Mouse (Mus musculus): ENCODE measurements around the gene Fat4. TPM values are rescaled to one million over a fixed set of nuclear protein-coding genes. Genes with fewer than 3 reads are reported as not detected.

Fat4 gene
- polyA plus RNA-seq, 1 experiment from 2014 or later, result 15.2 TPM

DNA sequence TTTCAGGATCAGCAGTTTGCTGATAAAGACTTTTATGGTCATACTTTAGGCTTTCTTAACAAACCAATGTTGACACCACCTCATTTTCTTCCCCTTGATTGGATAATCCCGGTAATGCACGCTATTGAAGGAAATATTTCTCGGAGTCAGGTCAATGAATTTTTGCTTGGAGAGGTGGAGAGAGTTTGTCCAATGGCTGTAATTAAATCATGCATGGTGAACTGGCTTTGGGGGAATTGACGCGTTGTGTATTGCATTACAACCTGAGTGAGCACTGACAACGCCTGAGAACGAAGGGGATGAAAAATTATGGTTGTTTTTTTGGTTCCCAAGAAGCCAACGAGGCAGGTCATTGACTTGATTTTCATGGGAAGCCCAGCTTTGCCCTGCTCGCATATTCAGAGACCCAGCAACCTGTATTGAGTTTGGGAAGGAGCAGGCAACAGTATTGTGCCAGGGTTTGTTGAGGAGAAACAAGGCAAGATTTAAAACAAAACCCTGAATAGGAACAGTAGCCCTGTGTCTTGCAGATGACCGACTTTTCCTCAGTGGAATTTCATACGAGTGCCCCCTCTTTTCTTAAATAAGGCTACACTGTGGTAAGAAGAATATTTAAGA lies 26.9 kb downstream of the Fat4 start:
- Histone ChIP-seq H3K9me3 (ENCODE audit: control insufficient read depth, low read length) (no peaks in the 10 kb centered on the region), H3K27me3 (ENCODE audit: control insufficient read depth, insufficient read depth, low read length) (no peaks in the 10 kb centered on the region), H3K4me2 (replicated peaks; ENCODE audit: low read depth, low read length) (no peak overlapping the region), H3K36me3 (ENCODE audit: control insufficient read depth, insufficient read depth, low read length) (no peaks in the 10 kb centered on the region), H3K4me3 (ENCODE audit: low read depth, low read length) (no peak overlapping the region), H3K4me1 (replicated peaks; ENCODE audit: control insufficient read depth, insufficient read depth, low read length) (no peaks in the 10 kb centered on the region; the same call in 1 of the 2 replicates), H3K27ac (ENCODE audit: low read depth, low read length) (peak overlapping the region; percentile 47; the same call in 1 of the 2 replicates), H3K9ac (ENCODE audit: low read depth, low read length) (no peak overlapping the region)
- DNase-seq (ENCODE audit: low spot score), result no peak
- WGBS, result 37% methylated on average over 11 of the region's 11 CpGs
- ATAC-seq (ENCODE audit: low FRiP score), result peak; percentile 63

DNA sequence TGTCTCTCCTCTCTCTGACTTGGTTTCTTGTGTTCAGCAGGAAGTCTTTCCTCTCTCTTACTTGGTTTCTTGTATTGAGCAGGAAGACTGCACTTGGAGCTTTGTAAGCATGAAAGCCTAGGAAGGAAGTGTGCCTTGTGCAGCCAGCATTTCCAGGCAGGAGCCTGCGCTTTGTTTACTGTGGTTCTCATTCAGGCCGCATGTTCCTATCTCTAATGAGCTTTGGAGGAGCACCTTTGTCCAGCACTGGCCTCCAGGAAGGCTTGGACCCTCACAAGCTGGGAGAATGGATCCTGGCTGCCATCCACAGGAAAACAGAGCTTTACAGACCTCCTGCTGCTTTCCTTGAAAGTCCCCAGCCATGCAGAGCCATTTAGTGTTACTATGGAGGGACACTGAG lies 32.2 kb downstream of the Fat4 start:
- no peak overlapping the region for H3K4me2 ChIP-seq (replicated peaks; ENCODE audit: low read depth, low read length)
- H3K27me3 ChIP-seq (ENCODE audit: control insufficient read depth, insufficient read depth, low read length), result no peaks in the 10 kb centered on the region
- no peak overlapping the region for H3K4me3 ChIP-seq (ENCODE audit: low read depth, low read length)
- H3K4me1 ChIP-seq (replicated peaks; ENCODE audit: control insufficient read depth, insufficient read depth, low read length), result no peaks in the 10 kb centered on the region
- no peak for DNase-seq (ENCODE audit: low spot score)
- no peaks in the 10 kb centered on the region for H3K36me3 ChIP-seq (ENCODE audit: control insufficient read depth, insufficient read depth, low read length)
- no peak overlapping the region for H3K27ac ChIP-seq (ENCODE audit: low read depth, low read length)
- no peaks in the 10 kb centered on the region for H3K9me3 ChIP-seq (ENCODE audit: control insufficient read depth, low read length)
- 60% methylated on average over 2 of the region's 2 CpGs for WGBS
- H3K9ac ChIP-seq (ENCODE audit: low read depth, low read length), result no peak overlapping the region
- no peak for ATAC-seq (ENCODE audit: low FRiP score)

GRCm38 (mm10) chr3:38921031-38921430 lies 34.3 kb downstream of the Fat4 start:
- Histone ChIP-seq H3K4me2 (replicated peaks; ENCODE audit: low read depth, low read length) (no peak overlapping the region), H3K9ac (ENCODE audit: low read depth, low read length) (no peak overlapping the region), H3K4me1 (replicated peaks; ENCODE audit: control insufficient read depth, insufficient read depth, low read length) (no peaks in the 10 kb centered on the region), H3K27ac (ENCODE audit: low read depth, low read length) (no peak overlapping the region), H3K4me3 (ENCODE audit: low read depth, low read length) (no peak overlapping the region), H3K9me3 (ENCODE audit: control insufficient read depth, low read length) (no peaks in the 10 kb centered on the region), H3K36me3 (ENCODE audit: control insufficient read depth, insufficient read depth, low read length) (no peaks in the 10 kb centered on the region), H3K27me3 (ENCODE audit: control insufficient read depth, insufficient read depth, low read length) (no peaks in the 10 kb centered on the region)
- no peak for DNase-seq (ENCODE audit: low spot score)
- no peak for ATAC-seq (ENCODE audit: low FRiP score)
- 81% methylated on average over 2 of the region's 2 CpGs for WGBS

- no peak overlapping the region for H3K4me3 ChIP-seq (ENCODE audit: low read depth, low read length)
- no peak overlapping the region for H3K4me2 ChIP-seq (replicated peaks; ENCODE audit: low read depth, low read length)
- DNase-seq (ENCODE audit: low spot score) (no peak), ATAC-seq (ENCODE audit: low FRiP score) (no peak)
- WGBS, result 69% methylated on average over 7 of the region's 7 CpGs
- no peaks in the 10 kb centered on the region for H3K9me3 ChIP-seq (ENCODE audit: control insufficient read depth, low read length)
- H3K4me1 ChIP-seq (replicated peaks; ENCODE audit: control insufficient read depth, insufficient read depth, low read length), result no peaks in the 10 kb centered on the region
- H3K9ac ChIP-seq (ENCODE audit: low read depth, low read length), result no peak overlapping the region
- no peaks in the 10 kb centered on the region for H3K27me3 ChIP-seq (ENCODE audit: control insufficient read depth, insufficient read depth, low read length)
- no peaks in the 10 kb centered on the region for H3K36me3 ChIP-seq (ENCODE audit: control insufficient read depth, insufficient read depth, low read length)
- no peak overlapping the region for H3K27ac ChIP-seq (ENCODE audit: low read depth, low read length)
Observed at GRCm38 (mm10) chr3:38923251-38923686, 36.5 kb downstream of the Fat4 start.

DNA sequence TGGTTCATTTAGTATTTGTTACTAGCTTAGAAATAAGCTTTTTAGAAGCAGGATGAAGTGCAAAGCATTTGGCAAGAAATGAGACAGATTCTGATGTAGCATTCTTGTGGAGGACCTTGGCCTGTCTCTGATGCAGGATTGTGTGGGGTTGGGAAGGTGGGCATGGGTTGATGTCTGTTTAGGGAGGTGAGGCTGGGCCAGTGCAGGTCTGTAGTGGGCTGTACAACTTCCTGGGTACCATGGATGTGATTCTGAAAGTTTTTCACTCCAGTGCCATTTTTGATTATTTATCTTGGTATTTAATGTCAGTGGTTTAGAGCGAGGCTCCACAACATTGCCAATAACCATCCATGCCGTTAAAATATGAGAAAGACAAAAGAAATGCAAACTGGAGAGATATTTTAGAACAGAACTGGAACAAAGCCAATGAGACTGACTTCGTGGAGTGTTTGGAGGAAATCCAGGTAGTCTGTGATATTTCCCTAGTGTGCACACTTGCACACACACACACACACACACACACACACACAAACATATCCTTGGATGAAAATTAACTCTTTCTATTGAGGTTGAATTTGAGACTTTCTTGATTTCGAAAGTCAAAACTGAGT lies 41.4 kb downstream of the Fat4 start:
- Histone ChIP-seq H3K27ac (ENCODE audit: low read depth, low read length) (no peak overlapping the region), H3K9me3 (ENCODE audit: control insufficient read depth, low read length) (no peaks in the 10 kb centered on the region), H3K4me3 (ENCODE audit: low read depth, low read length) (no peak overlapping the region), H3K27me3 (ENCODE audit: control insufficient read depth, insufficient read depth, low read length) (no peaks in the 10 kb centered on the region), H3K4me2 (replicated peaks; ENCODE audit: low read depth, low read length) (no peak overlapping the region), H3K36me3 (ENCODE audit: control insufficient read depth, insufficient read depth, low read length) (no peaks in the 10 kb centered on the region), H3K9ac (ENCODE audit: low read depth, low read length) (no peak overlapping the region), H3K4me1 (replicated peaks; ENCODE audit: control insufficient read depth, insufficient read depth, low read length) (no peaks in the 10 kb centered on the region)
- WGBS, result 92% methylated on average over 4 of the region's 4 CpGs
- ATAC-seq (ENCODE audit: low FRiP score) (no peak), DNase-seq (ENCODE audit: low spot score) (no peak)

DNA sequence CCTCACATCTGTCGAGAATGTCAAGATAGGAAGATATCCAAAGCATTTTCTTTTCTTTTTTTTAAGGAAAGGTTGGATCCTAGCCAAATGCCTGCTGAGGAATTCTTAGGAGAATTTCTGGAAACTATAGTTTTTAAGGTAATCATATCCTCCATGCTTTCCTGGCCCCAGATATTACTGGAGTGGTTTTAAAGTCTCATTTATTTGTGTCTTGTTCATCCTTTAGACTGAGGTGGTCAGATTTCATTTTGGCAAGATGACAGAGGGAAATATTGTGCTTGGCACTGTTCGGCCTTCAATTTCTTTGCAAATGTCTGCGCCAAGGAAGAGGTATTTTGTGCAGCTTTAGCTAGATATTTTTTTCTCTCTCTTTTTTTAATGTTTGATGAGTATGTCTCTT lies 42.0 kb downstream of the Fat4 start:
- Histone ChIP-seq H3K9me3 (ENCODE audit: control insufficient read depth, low read length) (no peaks in the 10 kb centered on the region), H3K27ac (ENCODE audit: low read depth, low read length) (no peak overlapping the region), H3K36me3 (ENCODE audit: control insufficient read depth, insufficient read depth, low read length) (no peaks in the 10 kb centered on the region), H3K4me2 (replicated peaks; ENCODE audit: low read depth, low read length) (no peak overlapping the region), H3K27me3 (ENCODE audit: control insufficient read depth, insufficient read depth, low read length) (no peaks in the 10 kb centered on the region), H3K4me3 (ENCODE audit: low read depth, low read length) (no peak overlapping the region), H3K9ac (ENCODE audit: low read depth, low read length) (no peak overlapping the region), H3K4me1 (replicated peaks; ENCODE audit: control insufficient read depth, insufficient read depth, low read length) (no peaks in the 10 kb centered on the region)
- DNase-seq (ENCODE audit: low spot score) (no peak), ATAC-seq (ENCODE audit: low FRiP score) (no peak)
- WGBS, result 90% methylated on average over 3 of the region's 3 CpGs

DNA sequence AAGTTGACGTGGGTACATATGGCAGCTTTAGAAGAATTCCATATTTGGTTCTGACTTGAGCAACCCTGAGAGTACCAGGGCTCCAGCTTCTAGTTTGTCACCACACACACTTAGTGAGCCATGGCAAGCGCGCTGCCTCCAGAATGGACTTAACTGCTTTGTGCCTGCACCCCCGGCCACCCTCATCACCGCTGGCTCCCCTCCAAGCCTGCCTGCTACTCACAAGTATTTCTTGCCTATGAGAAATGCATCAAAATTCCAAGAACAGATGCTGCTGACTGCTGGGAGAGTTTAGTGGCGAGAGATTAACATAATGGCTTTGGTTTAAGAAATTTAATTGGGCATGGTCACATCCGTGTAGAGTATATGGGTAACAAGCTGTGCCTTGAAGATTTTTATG lies 48.0 kb downstream of the Fat4 start:
- Histone ChIP-seq H3K4me3 (ENCODE audit: low read depth, low read length) (no peak overlapping the region), H3K27me3 (ENCODE audit: control insufficient read depth, insufficient read depth, low read length) (no peaks in the 10 kb centered on the region), H3K9me3 (ENCODE audit: control insufficient read depth, low read length) (no peaks in the 10 kb centered on the region), H3K36me3 (ENCODE audit: control insufficient read depth, insufficient read depth, low read length) (no peaks in the 10 kb centered on the region), H3K4me2 (replicated peaks; ENCODE audit: low read depth, low read length) (no peak overlapping the region), H3K27ac (ENCODE audit: low read depth, low read length) (no peak overlapping the region), H3K4me1 (replicated peaks; ENCODE audit: control insufficient read depth, insufficient read depth, low read length) (no peaks in the 10 kb centered on the region), H3K9ac (ENCODE audit: low read depth, low read length) (no peak overlapping the region)
- ATAC-seq (ENCODE audit: low FRiP score) (no peak), DNase-seq (ENCODE audit: low spot score) (no peak)
- WGBS, result 83% methylated on average over 7 of the region's 7 CpGs

- Histone ChIP-seq H3K4me2 (replicated peaks; ENCODE audit: low read depth, low read length) (no peak overlapping the region), H3K9me3 (ENCODE audit: control insufficient read depth, low read length) (no peaks in the 10 kb centered on the region), H3K4me1 (replicated peaks; ENCODE audit: control insufficient read depth, insufficient read depth, low read length) (no peaks in the 10 kb centered on the region), H3K9ac (ENCODE audit: low read depth, low read length) (no peak overlapping the region), H3K36me3 (ENCODE audit: control insufficient read depth, insufficient read depth, low read length) (no peaks in the 10 kb centered on the region), H3K4me3 (ENCODE audit: low read depth, low read length) (no peak overlapping the region), H3K27me3 (ENCODE audit: control insufficient read depth, insufficient read depth, low read length) (no peaks in the 10 kb centered on the region), H3K27ac (ENCODE audit: low read depth, low read length) (no peak overlapping the region)
- ATAC-seq (ENCODE audit: low FRiP score) (no peak), DNase-seq (ENCODE audit: low spot score) (no peak)
- WGBS, result 87% methylated on average over 7 of the region's 7 CpGs
Observed at GRCm38 (mm10) chr3:38936485-38936884, 49.7 kb downstream of the Fat4 start.

DNA sequence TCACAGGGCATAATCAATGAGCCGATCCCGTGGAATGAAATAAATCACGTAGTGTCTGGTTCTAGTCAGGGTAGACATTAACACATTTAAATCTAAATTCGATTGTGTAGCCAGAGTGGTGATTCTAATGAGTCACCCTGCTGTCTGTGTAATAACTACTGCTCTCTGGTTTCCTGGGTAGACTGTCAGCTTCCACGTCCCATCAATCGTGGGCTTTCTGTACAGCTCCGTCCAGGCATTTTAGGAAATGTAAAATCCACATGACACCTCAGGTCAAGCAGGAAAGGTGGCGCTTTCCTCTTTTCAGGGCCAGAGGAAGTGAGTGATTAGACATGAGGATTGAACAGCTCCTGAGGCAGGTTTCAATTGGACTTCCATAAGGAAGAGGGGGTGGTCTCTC lies 50.4 kb downstream of the Fat4 start:
- no peaks in the 10 kb centered on the region for H3K9me3 ChIP-seq (ENCODE audit: control insufficient read depth, low read length)
- 65% methylated on average over 8 of the region's 8 CpGs for WGBS
- H3K9ac ChIP-seq (ENCODE audit: low read depth, low read length), result no peak overlapping the region
- no peak overlapping the region for H3K4me2 ChIP-seq (replicated peaks; ENCODE audit: low read depth, low read length)
- DNase-seq (ENCODE audit: low spot score) (no peak), ATAC-seq (ENCODE audit: low FRiP score) (no peak)
- no peak overlapping the region for H3K4me3 ChIP-seq (ENCODE audit: low read depth, low read length)
- no peaks in the 10 kb centered on the region for H3K27me3 ChIP-seq (ENCODE audit: control insufficient read depth, insufficient read depth, low read length)
- no peak overlapping the region for H3K27ac ChIP-seq (ENCODE audit: low read depth, low read length)
- no peaks in the 10 kb centered on the region for H3K36me3 ChIP-seq (ENCODE audit: control insufficient read depth, insufficient read depth, low read length)
- H3K4me1 ChIP-seq (replicated peaks; ENCODE audit: control insufficient read depth, insufficient read depth, low read length), result no peaks in the 10 kb centered on the region

Measured in hindbrain, embryonic 11.5 days (tissue).